Mouse (Mus musculus) lung, postnatal 25 days (tissue): ENCODE measurements around the gene Zscan12.
"Not testable (repeated sequence)": the region's sequence is repeated elsewhere in the genome, so short reads cannot be mapped to it uniquely, and the experiment has no call there.

Source experiments
- DNase-seq: peaks from one replicate; pipeline ENCODE4 v3.0.0; 2022; ENCODE audit warnings: low spot score

The Zscan12 gene

DNA sequence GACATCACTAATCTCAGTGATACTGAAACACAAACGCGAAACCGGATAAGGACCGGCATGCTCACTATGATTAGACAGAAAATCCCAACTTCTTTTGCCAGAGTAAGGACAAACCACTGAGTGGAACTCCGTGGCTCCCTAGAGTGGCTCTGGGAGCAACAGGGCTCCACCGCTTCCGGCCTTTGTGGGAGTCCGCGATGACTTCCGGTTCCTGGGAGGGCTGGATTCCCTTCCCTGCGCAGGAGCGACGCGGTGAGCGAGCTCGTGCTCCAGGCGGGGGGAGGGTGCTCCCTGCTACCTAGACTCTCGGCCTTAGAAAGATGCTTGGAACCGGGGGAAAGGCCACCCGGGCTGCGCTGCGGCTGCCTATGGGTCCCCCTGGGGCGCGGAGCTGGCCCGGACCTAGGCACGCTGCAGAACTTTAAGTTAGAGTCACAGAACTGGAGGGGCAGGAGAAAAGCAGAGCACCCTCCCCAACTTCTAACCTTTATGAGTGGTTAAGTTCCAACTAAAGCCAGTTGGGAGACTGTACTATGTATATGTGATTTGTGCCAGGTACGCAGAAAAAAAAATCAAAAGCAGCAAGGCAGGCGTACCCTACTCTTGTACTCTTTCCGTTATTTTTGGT lies at the start of gene Zscan12:
Gene Zscan12, plus strand, starts transcription at position 200 of the 628 bp plus-strand sequence.
- DNase-seq, result peak; percentile 94

- no peak for DNase-seq
Observed at GRCm38 (mm10) chr13:21312854-21313253, 49.8 kb upstream of the Zscan12 start.

- DNase-seq, result no peak
Observed at GRCm38 (mm10) chr13:21313903-21314302, 48.7 kb upstream of the Zscan12 start.

DNA sequence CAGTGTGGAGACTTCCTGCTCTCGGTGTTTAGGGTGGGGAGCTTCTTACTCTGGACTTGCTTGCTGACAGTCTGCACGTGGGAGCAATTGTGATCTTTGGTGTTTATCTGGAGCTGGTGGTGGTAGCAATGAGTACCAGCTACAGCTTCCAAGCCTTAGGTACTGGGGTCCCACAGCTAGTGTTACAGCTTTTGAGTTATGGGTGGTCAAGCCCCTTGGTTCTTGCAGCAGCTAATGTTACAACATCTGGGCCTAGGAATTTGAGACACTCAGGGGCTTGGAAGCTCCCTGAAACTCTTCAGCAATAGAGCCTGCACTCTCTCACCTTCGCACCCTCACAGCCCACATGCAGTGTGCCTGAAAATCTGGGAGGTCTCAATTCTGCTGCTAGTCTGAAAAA lies 42.4 kb upstream of the Zscan12 start:
- no peak for DNase-seq

- DNase-seq, result no peak
Observed at GRCm38 (mm10) chr13:21321890-21322494, 40.6 kb upstream of the Zscan12 start.

GRCm38 (mm10) chr13:21322509-21323375 lies 39.9 kb upstream of the Zscan12 start:
- DNase-seq, result no peak

DNA sequence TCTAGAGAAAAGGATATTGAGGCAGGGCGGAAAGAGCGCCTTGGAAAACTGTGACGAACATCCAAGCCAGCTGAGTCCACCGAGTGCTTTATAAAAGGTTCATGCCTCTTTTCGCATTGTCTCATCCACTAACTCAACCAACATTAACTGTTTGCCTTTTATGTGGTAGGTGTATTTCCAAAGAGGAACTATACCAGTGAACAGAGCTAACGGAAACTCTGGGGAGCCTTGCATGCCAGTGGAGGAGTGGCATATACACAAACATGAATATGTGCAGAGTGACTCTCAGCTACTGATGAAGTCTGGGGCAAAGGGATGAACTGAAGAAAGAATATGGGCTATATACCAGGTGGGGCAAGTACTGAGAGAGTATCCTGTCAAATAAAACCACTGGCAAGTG lies 39.2 kb upstream of the Zscan12 start:
- DNase-seq, result no peak

- DNase-seq, result peak; percentile 29
Observed at GRCm38 (mm10) chr13:21326191-21326590, 36.4 kb upstream of the Zscan12 start.

- DNase-seq, result peak; percentile 82
Observed at GRCm38 (mm10) chr13:21326657-21327211, 35.9 kb upstream of the Zscan12 start.

GRCm38 (mm10) chr13:21327424-21327823 lies 35.2 kb upstream of the Zscan12 start:
- DNase-seq, result no peak

GRCm38 (mm10) chr13:21346610-21347009 lies 16.0 kb upstream of the Zscan12 start, which contains the start of gene Olfr1367:
TSS of gene Olfr1367 (plus strand) at chr13:21346910.
- no peak for DNase-seq

DNA sequence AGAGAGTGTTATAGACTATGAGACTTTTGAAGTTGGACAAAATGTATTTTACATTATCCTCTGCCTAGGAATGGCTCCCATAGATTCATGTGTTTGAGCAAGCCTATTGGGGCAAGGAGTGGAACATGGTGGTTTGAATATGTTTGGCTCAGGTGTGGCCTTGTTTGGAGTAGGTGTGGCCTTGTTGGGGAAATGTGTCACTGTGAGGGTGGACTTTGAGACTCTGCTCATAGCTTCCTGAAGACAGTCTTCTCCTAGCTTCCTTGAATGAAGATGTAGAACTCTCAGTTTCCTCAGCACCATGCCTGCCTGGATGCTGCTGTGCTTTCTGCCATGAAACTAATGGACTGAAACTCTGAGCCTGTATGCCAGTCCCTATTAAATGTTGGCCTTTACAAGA lies 12.0 kb upstream of the Zscan12 start:
- no peak for DNase-seq

- no peak for DNase-seq
Observed at GRCm38 (mm10) chr13:21363719-21364118, 1.1 kb downstream of the Zscan12 start.

DNA sequence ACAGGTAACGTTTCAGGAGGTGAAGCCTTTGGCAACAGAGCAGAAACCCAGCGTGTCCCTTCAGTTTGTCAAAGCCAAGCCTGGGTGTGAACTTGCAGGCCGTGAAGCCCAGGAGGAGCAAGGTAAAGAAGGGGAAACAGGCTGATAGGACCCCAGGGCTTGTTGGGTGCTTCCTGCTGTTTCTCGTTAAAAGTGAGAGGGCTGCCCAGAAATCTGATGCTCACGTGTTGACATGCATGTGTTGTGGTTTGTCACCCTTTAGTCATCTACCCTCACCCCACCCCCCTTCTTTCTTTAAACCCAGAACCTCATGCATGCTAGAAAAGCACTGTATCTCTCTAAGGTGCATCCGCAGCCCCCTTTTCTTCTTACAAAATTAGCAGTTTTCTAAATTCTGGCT lies 4.0 kb downstream of the Zscan12 start:
- DNase-seq, result no peak

DNA sequence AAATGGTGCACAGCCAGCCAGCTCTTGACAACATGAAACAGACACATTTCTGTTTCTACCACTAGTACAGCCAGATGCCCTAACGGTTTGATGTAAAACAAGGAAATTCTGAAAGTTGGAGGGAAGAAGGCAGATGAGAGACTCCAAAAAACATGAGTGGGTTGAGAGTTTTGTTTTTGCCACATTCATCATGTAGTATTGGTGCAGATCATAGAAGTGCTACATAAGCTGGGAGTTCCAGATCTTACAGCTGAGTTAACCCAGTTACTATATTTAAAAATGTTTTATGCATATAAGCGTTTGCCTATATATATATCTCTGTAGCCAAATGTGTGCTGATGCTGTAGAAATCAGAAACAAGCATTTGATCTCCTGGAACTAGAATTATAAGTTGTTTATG lies 10.1 kb downstream of the Zscan12 start:
- DNase-seq, result no peak

- DNase-seq, result no peak
Observed at GRCm38 (mm10) chr13:21377773-21378172, 15.2 kb downstream of the Zscan12 start.

- no peak for DNase-seq
Observed at GRCm38 (mm10) chr13:21395211-21395610, 32.6 kb downstream of the Zscan12 start.

DNA sequence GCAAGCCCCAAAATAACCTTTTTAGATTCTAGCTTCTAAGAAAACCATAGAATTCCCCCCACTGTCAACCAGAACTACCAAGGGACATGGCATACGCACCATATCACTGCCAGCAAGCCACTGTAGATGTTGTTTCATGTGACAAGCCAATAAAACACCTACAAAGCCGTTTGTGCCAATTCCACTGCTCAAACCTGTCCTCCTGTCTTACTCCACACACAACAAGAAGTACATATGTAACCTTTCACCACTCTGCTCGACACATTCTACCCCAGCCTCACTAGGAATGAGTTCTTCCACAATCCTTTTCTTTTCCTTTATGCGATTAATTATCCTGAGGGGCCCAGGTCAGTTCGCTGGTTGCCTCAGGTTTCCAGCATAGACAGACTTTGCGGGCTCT lies 33.0 kb downstream of the Zscan12 start:
- DNase-seq, result no peak

DNA sequence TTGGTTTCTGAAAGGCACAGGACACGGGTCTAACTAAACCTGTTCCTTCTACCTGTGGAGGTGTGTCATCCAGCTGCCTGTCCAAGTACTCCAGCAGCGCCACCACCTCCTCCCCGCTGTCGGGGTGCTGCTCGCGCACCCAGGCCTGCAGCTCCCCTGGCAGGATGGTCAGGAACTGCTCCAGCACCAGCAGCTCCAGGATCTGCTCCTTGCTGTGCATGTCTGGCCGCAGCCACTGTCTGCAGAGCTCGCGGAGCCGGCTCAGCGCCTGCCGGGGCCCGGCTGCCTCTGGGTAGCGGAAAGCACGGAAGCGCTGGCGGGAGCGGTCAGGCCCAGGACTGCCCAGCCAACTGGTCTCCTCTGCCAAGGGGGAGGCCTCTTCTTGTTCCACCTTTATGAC lies 33.4 kb downstream of the Zscan12 start:
- DNase-seq, result not testable (repeated sequence)

GRCm38 (mm10) chr13:21397486-21397885 lies 34.9 kb downstream of the Zscan12 start:
- DNase-seq, result no peak

DNA sequence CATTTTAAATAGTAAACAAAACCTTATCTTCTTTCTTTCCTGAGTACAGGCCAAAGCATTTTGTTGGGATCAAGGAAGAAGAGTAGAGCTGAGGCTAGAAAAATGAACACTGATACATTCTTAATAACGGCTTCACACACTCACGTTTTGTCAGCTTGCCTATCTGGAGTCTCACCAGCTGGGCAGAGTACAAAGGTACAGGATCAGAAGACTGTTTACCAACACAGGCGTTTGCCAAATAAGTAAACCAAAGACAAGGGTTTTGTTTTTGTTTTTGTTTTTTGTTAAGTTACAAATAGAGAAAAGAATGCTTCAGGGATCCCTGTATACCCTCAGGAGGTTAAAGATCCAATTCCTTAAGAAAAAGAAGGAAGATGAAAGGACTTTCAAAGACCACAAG lies 38.5 kb downstream of the Zscan12 start:
- no peak for DNase-seq

- DNase-seq, result no peak
Observed at GRCm38 (mm10) chr13:21401636-21402286, 39.1 kb downstream of the Zscan12 start.
